Mouse (Mus musculus) gonadal fat pad, adult 2 months (tissue): ENCODE results near the gene Galnt10. TPM values are rescaled to one million over a fixed set of nuclear protein-coding genes. Genes with fewer than 3 reads are reported as not detected.

Experiments
- DNase-seq: peaks from one replicate; pipeline ENCODE4 v3.0.0-alpha.2; 2012; ENCODE audit warnings: low read depth
- polyA plus RNA-seq: library from polyadenylated mRNA; depleted of rRNA; stranded (reverse); fragments of >200 nt; gene quantifications from 2 replicates; pipeline ENCODE4 v1.2.3, GENCODE M21; 2012

Gene Galnt10
- polyA plus RNA-seq, 1 experiment: 31.9 TPM

GRCm38 (mm10) chr11:57725926-57726325, 80.7 kb downstream of the Galnt10 start:
- no peak for DNase-seq

GRCm38 (mm10) chr11:57727303-57727969, 82.2 kb downstream of the Galnt10 start:
- no peak for DNase-seq

- no peak for DNase-seq
These were observed 87.4 kb downstream of the Galnt10 start for GRCm38 (mm10) chr11:57732410-57733281.

- DNase-seq: no peak
These were observed 102.2 kb downstream of the Galnt10 start for GRCm38 (mm10) chr11:57747294-57748080.

GRCm38 (mm10) chr11:57753538-57754203, 108.4 kb downstream of the Galnt10 start:
- no peak for DNase-seq

GRCm38 (mm10) chr11:57758621-57759020, 113.4 kb downstream of the Galnt10 start:
- no peak for DNase-seq

- DNase-seq: no peak
These were observed 115.3 kb downstream of the Galnt10 start for GRCm38 (mm10) chr11:57760509-57761058.

GRCm38 (mm10) chr11:57761347-57761746, 116.1 kb downstream of the Galnt10 start:
- no peak for DNase-seq

- DNase-seq: no peak
These were observed 118.9 kb downstream of the Galnt10 start for GRCm38 (mm10) chr11:57764124-57764523.

GRCm38 (mm10) chr11:57766617-57767016, 121.4 kb downstream of the Galnt10 start:
- DNase-seq: no peak

GRCm38 (mm10) chr11:57767171-57767570, 121.9 kb downstream of the Galnt10 start:
- DNase-seq: no peak

- DNase-seq: no peak
These were observed 125.5 kb downstream of the Galnt10 start for GRCm38 (mm10) chr11:57770776-57771175.

GRCm38 (mm10) chr11:57771676-57772075, 126.4 kb downstream of the Galnt10 start:
- no peak for DNase-seq

- DNase-seq: no peak
These were observed 128.2 kb downstream of the Galnt10 start for GRCm38 (mm10) chr11:57773479-57773878.

GRCm38 (mm10) chr11:57773936-57774335, 128.7 kb downstream of the Galnt10 start:
- no peak for DNase-seq

GRCm38 (mm10) chr11:57775868-57776267, 130.6 kb downstream of the Galnt10 start:
- no peak for DNase-seq

GRCm38 (mm10) chr11:57776546-57776945, 131.3 kb downstream of the Galnt10 start:
- no peak for DNase-seq

- no peak for DNase-seq
These were observed 133.1 kb downstream of the Galnt10 start for GRCm38 (mm10) chr11:57778349-57778748.

GRCm38 (mm10) chr11:57779824-57780223, 134.6 kb downstream of the Galnt10 start:
- no peak for DNase-seq

GRCm38 (mm10) chr11:57786616-57787418, 141.6 kb downstream of the Galnt10 start:
- no peak for DNase-seq
